Mouse (Mus musculus) Patski (cell line): ENCODE measurements around the gene Rbms3. TPM values are rescaled to one million over a fixed set of nuclear protein-coding genes. Genes with fewer than 3 reads are reported as not detected.
A peak's percentile ranks its signal among the peaks of the same experiment; 100 is the strongest.

Experiments used
- ATAC-seq: fragments of 100-300 bp; one replicate; pipeline ENCODE4 v1.8.0; 2021
- CTCF ChIA-PET: fragments of 350-600 bp; sonication (Branson Sonifier 250); formaldehyde crosslinking; loops from one replicate; lab custom pipeline; 2022; ENCODE audit warnings: inconsistent platforms; lab: Charles Lee
- POLR2A ChIA-PET: fragments of 350-600 bp; sonication (Branson Sonifier 250); formaldehyde crosslinking; loops from one replicate; lab custom pipeline; 2022; ENCODE audit warnings: antibody characterized with exemption, inconsistent platforms; lab: Charles Lee
- DNase-seq: peaks from one replicate; pipeline ENCODE4 v3.0.0-alpha.2; 2011; ENCODE audit warnings: low read depth, low spot score
- H3K27me3 ChIP-seq: fragments of 371-371 bp; one replicate; pipeline ENCODE4 v1.5.1; 2021
- CTCF ChIP-seq: fragments of 100-300 bp; IDR thresholded peaks from one replicate; pipeline ENCODE4 v1.5.1; 2021
- in situ Hi-C: fragments of 300-500 bp; cut with MboI; formaldehyde crosslinking; loops from 3 replicates; pipeline ENCODE4 v1.11.1; 2018; ENCODE audit warnings: low pct_unique_long_range_greater_than_20kb, mixed read lengths
- polyA plus RNA-seq: library from polyadenylated mRNA; unstranded; gene quantifications from one replicate; pipeline ENCODE4 v1.2.3, GENCODE M21; 2021

Rbms3 gene
- polyA plus RNA-seq, 1 experiment from 2014 or later = 8.1 TPM

GRCm38 (mm10) chr9:117253361-117253760 is 376.4 kb downstream of the Rbms3 start:
- TF ChIP-seq CTCF = no peak
- ATAC-seq (no peak), DNase-seq (no peak)
- in situ Hi-C loops = no loop called here
- POLR2A ChIA-PET = interaction anchor here (0.6 to 0.8 kb wide), 4 partner anchors 443 to 1640 kb away, joined by 3 to 4 read pairs (median 4); no protein-coding TSS in a partner anchor
- no peaks in the 10 kb centered on the region for H3K27me3 ChIP-seq
- CTCF ChIA-PET = interaction anchor here (1.7 kb wide), 1 partner anchor 9 kb away, joined by 3 read pairs; no protein-coding TSS in a partner anchor

- POLR2A ChIA-PET = interaction anchor here (0.6 kb wide), 1 partner anchor 12 kb away, joined by 4 read pairs; no protein-coding TSS in a partner anchor
- no peak for TF ChIP-seq CTCF
- H3K27me3 ChIP-seq = no peaks in the 10 kb centered on the region
- peak; percentile 58 for ATAC-seq
- DNase-seq = no peak
- in situ Hi-C loops = no loop called here
- CTCF ChIA-PET = no interaction called here
Observed at GRCm38 (mm10) chr9:117252411-117252861, 377.3 kb downstream of the Rbms3 start.

- TF ChIP-seq CTCF = no peak
- DNase-seq = peak; percentile 20
- ATAC-seq = peak; percentile 62
- ChIA-PET POLR2A (interaction anchor here (0.6 kb wide), 2 partner anchors 11 to 303 kb away, joined by 3 to 4 read pairs; no protein-coding TSS in a partner anchor), CTCF (no interaction called here)
- no peaks in the 10 kb centered on the region for H3K27me3 ChIP-seq
- in situ Hi-C loops = no loop called here
Observed at GRCm38 (mm10) chr9:117251521-117252368, 378.0 kb downstream of the Rbms3 start.

- DNase-seq (no peak), ATAC-seq (no peak)
- ChIA-PET CTCF (no interaction called here), POLR2A (interaction anchor here (0.6 kb wide), 1 partner anchor 304 kb away, joined by 3 read pairs; no protein-coding TSS in a partner anchor)
- in situ Hi-C loops = no loop called here
- no peaks in the 10 kb centered on the region for H3K27me3 ChIP-seq
- TF ChIP-seq CTCF = no peak
Observed at GRCm38 (mm10) chr9:117250831-117251165, 378.9 kb downstream of the Rbms3 start.

GRCm38 (mm10) chr9:117250036-117250830 is 379.5 kb downstream of the Rbms3 start:
- DNase-seq (peak; percentile 20), ATAC-seq (peak; percentile 31)
- ChIA-PET CTCF (interaction anchor here (0.9 to 1.3 kb wide), 2 partner anchors 9 to 16 kb away, joined by 3 to 4 read pairs; no protein-coding TSS in a partner anchor), POLR2A (no interaction called here)
- in situ Hi-C loops = no loop called here
- no peak for TF ChIP-seq CTCF
- no peaks in the 10 kb centered on the region for H3K27me3 ChIP-seq

- no peak for ATAC-seq
Observed at GRCm38 (mm10) chr9:117247311-117247980, 382.3 kb downstream of the Rbms3 start.

GRCm38 (mm10) chr9:117246173-117246572 is 383.5 kb downstream of the Rbms3 start:
- ATAC-seq = no peak
- in situ Hi-C loops = no loop called here
- no peak for TF ChIP-seq CTCF
- ChIA-PET POLR2A (no interaction called here), CTCF (interaction anchor here (1.3 kb wide), 1 partner anchor 14 kb away, joined by 3 read pairs; no protein-coding TSS in a partner anchor)
- DNase-seq = no peak
- no peaks in the 10 kb centered on the region for H3K27me3 ChIP-seq

More at GRCm38 (mm10) chr9:117247311-117247980, 382.3 kb downstream of the Rbms3 start:
- in situ Hi-C loops = no loop called here
- no peak for DNase-seq
- ChIA-PET CTCF (interaction anchor here (1.3 kb wide), 1 partner anchor 15 kb away, joined by 3 read pairs; no protein-coding TSS in a partner anchor), POLR2A (interaction anchor here (1.0 kb wide), 1 partner anchor 19 kb away, joined by 3 read pairs; no protein-coding TSS in a partner anchor)
- H3K27me3 ChIP-seq = no peaks in the 10 kb centered on the region
- no peak for TF ChIP-seq CTCF

- ATAC-seq (no peak), DNase-seq (no peak)
- TF ChIP-seq CTCF = no peak
- ChIA-PET CTCF (interaction anchor here (1.2 kb wide), 1 partner anchor 14 kb away, joined by 3 read pairs; no protein-coding TSS in a partner anchor), POLR2A (no interaction called here)
- H3K27me3 ChIP-seq = no peaks in the 10 kb centered on the region
- in situ Hi-C loops = no loop called here
Observed at GRCm38 (mm10) chr9:117243365-117243764, 386.3 kb downstream of the Rbms3 start.

GRCm38 (mm10) chr9:117234726-117235075 is 395.0 kb downstream of the Rbms3 start:
- no peak for TF ChIP-seq CTCF
- DNase-seq (no peak), ATAC-seq (no peak)
- H3K27me3 ChIP-seq = no peaks in the 10 kb centered on the region
- ChIA-PET POLR2A (no interaction called here), CTCF (interaction anchor here (1.5 kb wide), 1 partner anchor 15 kb away, joined by 4 read pairs; no protein-coding TSS in a partner anchor)
- in situ Hi-C loops = no loop called here
